Mouse (Mus musculus) gastrocnemius, postnatal 4 days (tissue): Measurements from ENCODE around the gene Zfp672. TPM values are rescaled to one million over a fixed set of nuclear protein-coding genes. Genes with fewer than 3 reads are reported as not detected.
"Not testable (repeated sequence)": the region's sequence is repeated elsewhere in the genome, so short reads cannot be mapped to it uniquely, and the experiment has no call there.

Experiments used
- DNase-seq, 2 experiments: peaks; one replicate each; pipeline ENCODE4 v3.0.0; 2021 to 2022; ENCODE audit warnings: low spot score in 2 of 2, mixed read lengths in 2 of 2
- long read RNA-seq, 2 experiments: library from polyadenylated mRNA; stranded (forward); transcript quantifications; one replicate each; pipeline ENCODE4 v2.0.0; 2021
- total RNA-seq, 2 experiments: library from RNA; stranded (reverse); gene quantifications; 2 replicates each; pipeline ENCODE4 v1.2.3; 2021

The Zfp672 gene
- total RNA-seq = 10 to 100 TPM; 34.3 to 40.7 TPM
- long read RNA-seq, experiment 1, partial matches to known transcripts = 1 of 20 reads
- long read RNA-seq, experiment 1, other reads (novel, unspliced or antisense) = 13 of 20 reads
- long read RNA-seq, experiment 2, transcript Zfp672-206 (3 exons, 426 nt) = major isoform, 5 of 35 reads
- long read RNA-seq, experiment 2, partial matches to known transcripts = 2 of 35 reads
- long read RNA-seq, experiment 2, other reads (novel, unspliced or antisense) = 17 of 35 reads

DNA sequence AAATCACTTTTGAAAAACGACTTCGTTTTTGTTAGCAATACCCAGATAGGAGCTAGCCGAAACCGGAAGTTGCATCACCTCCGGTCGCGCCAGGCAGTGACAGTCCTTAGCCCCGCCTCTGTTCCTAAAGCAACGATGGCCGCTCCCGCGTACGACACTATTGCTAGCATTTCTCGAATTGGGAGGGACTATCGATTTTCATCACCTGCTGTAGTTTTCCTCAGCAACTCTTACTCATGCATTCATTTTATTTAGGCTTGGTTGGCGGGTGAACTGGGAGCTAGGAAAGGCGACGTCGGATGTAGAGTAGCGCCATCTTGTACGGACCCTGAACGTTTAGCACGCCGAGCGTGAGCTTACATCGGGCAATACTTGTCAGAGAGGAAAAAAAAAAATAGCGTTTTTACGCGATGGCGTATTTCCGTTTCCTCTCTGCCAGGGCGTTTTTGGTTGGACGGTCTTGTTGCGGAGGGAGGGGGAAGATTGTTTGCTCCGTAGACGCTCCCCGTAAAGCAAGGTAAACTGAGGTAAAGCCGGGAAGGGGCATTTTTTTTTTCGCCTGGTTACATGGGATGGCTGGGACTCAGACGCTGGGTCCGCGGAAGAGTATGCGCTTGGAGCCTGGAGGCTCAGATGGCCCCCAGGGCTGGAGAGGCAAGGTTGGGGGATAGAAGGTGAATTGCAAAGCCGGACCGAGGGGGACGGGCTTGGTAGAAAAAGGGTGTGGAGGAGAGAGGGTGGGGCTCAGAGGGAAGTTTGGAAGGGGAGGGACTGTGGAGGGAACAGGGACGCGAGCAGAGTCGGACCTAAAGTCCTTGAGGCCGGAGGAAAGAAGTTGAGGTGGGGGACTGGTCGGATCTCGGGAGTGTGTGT, at the start of gene Zfp672, which contains the start of gene Sh3bp5l:
Gene Zfp672 (minus strand): TSS at position 64 of the 873 bp plus-strand sequence.
Gene Sh3bp5l (plus strand): TSS at position 449 of the 873 bp plus-strand sequence.
- peak; percentile 75 to 89 for DNase-seq

DNA sequence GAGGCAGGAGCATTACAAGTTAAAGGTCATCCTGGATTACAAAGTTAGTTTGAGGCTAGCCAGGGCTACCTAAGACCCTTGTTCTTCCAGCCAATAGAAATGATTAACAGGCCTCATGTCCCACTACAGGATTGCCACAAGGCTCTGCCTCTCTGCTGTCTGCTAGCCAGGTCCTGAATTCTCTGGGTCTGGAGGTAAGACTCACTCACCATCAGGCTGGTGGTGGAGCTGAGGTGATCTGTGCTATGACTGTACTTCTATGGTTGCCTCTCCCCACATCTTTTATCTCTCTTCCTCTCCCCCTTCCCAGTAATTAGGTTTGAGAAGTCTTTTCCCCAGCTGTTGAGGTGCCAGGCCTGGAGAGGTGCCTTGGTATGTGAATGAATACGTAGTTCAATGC, 49.4 kb upstream of the Zfp672 start:
- DNase-seq = no peak

DNA sequence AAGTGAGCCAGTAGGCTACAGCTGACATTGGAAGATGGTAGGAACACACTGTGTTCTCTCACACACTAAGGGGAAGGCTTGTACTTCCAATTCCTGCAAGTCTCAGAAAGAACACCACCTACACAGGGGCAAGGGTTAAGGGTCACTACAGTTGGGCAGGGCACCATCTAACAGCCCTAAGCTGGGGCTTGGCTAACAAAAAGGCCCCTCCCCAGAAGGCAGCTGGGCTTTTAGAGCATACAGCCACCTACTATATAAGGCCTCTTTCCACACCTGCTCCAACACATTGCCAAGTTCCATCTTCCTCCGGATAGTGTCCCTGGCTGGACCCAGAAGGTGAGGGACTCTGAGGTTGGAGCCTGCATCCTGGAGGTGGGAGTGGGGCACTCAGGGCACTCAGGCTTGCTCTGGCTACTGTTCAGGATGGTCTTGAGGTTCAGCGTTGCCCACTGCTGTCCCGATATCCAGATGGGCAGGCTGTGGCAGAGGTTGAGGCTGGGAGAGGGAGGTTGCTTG, 48.7 kb upstream of the Zfp672 start, which contains the start of gene Lypd8:
Gene Lypd8 (plus strand): TSS at position 281 of the 516 bp plus-strand sequence.
- DNase-seq = no peak

- no peak for DNase-seq
Measured at GRCm38 (mm10) chr11:58377686-58378085, 47.5 kb upstream of the Zfp672 start.

DNA sequence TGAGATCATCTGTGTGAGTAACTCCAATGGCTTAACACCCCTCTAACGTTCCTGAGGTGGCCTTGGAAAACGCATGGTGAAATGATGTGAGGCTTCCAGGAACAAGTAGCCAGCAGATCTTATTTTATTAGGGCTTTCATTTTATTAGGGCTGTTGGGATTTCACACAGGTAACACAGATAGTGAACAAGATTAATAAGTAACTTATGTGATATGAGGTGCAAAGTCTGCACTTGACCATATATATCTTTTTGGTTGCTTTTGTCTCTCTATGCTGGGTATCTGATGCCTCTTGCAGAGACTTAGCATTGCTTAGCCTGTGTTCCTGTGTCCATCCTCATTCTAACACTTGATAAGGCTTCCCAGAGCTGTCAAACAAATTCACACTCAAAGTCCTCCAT, 47.1 kb upstream of the Zfp672 start:
- DNase-seq = no peak

DNA sequence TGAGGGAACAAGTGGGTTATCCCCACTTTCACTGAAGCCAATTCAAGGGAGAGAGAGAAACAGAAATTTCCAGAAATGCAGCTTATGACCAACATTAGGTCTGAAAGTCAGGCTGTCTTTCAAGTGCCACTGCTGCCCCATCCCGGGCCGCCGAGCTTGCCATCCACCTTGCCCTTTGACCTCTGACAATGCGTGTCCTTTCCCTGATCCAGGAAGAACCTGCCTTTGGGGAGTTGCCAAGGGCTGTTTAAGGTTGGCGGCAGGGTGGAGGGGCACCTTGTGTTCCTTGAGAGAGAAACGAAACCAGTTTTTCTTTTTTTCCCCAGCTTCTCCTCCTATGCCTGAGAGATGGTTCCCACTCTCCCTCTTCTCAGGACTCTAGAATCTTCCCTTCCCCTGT, 36.1 kb upstream of the Zfp672 start:
- not testable (repeated sequence) for DNase-seq

GRCm38 (mm10) chr11:58364454-58364853, 34.3 kb upstream of the Zfp672 start:
- DNase-seq = no peak

DNA sequence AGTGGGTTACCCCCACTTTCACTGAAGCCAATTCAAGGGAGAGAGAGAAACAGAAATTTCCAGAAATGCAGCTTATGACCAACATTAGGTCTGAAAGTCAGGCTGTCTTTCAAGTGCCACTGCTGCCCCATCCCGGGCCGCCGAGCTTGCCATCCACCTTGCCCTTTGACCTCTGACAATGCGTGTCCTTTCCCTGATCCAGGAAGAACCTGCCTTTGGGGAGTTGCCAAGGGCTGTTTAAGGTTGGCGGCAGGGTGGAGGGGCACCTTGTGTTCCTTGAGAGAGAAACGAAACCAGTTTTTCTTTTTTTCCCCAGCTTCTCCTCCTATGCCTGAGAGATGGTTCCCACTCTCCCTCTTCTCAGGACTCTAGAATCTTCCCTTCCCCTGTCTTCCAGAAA, 32.4 kb upstream of the Zfp672 start:
- not testable (repeated sequence) for DNase-seq

- DNase-seq = no peak
Measured at GRCm38 (mm10) chr11:58357844-58358534, 27.9 kb upstream of the Zfp672 start.

GRCm38 (mm10) chr11:58357042-58357441, 26.9 kb upstream of the Zfp672 start:
- DNase-seq = no peak

GRCm38 (mm10) chr11:58354927-58355326, 24.8 kb upstream of the Zfp672 start:
- no peak for DNase-seq

DNA sequence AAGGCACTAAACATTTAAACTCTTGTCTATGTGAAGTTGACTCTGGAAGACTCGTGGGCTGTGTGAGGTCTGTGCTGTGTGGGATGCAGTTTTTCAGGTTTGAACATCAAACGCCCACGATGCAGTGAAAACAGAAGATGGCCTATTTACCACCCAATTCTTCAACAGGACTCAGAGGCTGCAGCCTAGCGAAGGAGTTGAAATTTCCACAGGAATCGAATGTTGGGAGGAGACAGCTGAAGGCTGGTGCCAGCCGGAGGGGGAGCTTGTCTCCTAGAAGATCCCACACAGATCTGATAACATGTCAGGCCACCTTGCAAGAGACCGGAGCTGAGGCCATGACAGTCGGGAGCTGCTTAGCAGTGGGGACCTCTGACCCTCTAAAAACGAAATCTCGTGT, 24.3 kb upstream of the Zfp672 start:
- DNase-seq = no peak

DNA sequence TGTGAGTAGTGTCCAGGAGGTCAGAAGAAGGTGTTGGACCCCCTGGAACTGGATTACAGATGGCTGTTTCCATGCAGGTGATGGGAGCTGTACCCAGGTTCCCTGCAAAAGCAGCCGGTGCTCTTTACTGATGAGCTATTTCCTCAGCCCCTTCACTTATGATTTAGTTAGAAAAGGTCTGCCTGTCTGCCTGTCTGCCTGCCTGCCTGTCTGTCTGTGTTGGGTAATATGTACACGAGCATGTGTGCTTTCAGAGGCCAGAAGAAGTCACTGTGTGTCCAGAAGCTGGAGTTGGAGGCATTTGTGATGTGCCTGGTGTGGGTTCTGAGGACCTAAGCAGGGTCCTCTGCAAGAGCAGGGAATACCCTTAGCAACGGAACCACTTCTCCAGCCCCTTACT, 23.6 kb upstream of the Zfp672 start:
- no peak for DNase-seq

GRCm38 (mm10) chr11:58352681-58353548, 22.8 kb upstream of the Zfp672 start:
- DNase-seq = no peak

- DNase-seq = no peak
Measured at GRCm38 (mm10) chr11:58351179-58351578, 21.0 kb upstream of the Zfp672 start.

DNA sequence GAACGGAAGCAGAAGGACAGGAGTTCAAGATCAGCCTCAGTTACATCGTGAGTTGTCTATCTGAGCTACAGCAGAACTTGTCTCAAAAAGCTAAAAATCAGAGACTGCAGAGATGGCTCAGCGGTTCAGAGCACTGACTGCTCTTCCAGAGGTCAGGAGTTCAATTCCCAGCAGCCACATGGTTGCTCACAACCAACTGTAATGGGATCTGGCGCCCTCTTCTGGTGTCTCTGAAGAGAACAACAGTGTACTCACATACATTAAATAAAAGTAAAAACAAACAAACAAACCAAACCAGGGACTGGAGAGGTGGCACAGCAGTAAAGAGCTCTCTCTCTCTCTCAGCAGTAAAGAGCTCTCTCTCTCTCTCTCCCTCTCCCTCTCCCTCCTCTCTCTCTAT, 20.5 kb upstream of the Zfp672 start:
- DNase-seq = no peak

- DNase-seq = no peak
Measured at GRCm38 (mm10) chr11:58346745-58347144, 16.6 kb upstream of the Zfp672 start.

GRCm38 (mm10) chr11:58334746-58335145, 4.6 kb upstream of the Zfp672 start:
- DNase-seq = no peak

DNA sequence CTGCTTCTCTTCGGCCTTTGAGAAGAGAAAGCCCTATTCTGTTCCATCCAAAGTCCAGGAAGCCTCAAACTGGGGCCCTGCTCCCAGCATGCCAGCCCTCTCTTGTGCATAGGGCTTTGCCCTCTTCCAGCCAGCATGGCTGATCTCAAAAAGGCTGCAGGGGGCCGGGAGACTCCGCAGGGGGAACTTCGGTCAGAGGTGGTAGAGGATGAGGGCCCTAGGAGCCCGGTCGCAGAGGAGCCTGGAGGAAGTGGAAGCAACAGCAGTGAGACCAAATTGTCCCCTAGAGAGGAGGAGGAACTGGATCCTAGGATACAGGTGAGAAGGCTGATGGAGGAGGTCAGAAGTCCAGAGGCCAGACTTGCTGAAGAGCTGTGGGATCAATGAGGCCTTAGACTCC, 1.4 kb upstream of the Zfp672 start:
- DNase-seq = no peak

DNA sequence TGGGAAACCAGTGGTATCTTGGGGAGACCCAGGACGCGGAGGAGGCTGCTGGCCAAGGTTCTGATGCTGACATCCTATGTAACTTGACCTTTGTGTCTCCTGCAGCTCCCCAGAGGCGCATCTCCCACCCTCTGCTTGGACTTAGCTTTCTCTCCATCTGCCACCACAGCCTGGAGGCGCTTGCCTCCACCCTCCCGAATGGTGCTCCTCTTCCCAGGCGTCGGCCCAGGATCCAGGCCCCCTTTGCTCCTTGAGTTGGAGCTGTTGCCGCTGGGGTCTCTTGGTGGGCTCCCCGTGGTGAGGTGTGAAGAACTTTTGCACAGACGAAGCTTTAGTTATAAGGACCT, 983 bp upstream of the Zfp672 start:
- DNase-seq = no peak

DNA sequence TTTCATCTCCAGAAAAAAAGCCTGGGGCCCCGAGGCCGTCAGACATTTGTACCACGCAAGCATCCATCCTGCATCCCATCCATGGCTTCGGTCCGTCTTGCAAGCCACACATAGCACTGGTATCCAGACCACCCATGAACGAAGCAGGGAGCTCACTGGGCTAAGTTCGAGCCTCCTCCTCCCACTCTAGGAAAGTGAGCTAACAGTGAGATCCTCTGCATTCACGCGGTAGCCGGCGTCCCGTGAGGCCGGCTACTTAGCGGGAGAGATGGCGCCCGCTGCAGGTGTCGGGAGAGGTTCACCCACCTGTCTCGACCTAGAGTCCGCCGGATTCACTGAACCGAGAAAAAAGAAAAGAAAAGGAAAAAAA, 248 bp downstream of the Zfp672 start:
- no peak for DNase-seq
